Mouse (Mus musculus) stomach, postnatal 0 days (tissue): ENCODE measurements around the gene Cacna2d3. TPM values are rescaled to one million over a fixed set of nuclear protein-coding genes. Genes with fewer than 3 reads are reported as not detected.

ENCODE experiments used
- ATAC-seq: fragments of 200-750 bp; cut with Nextera tagmentation; 2 replicates; pipeline ENCODE4 v1.8.0; 2017; ENCODE audit not compliant: low FRiP score, low TSS enrichment
- DNase-seq: peaks from one replicate; pipeline ENCODE4 v3.0.0-alpha.2; 2016; ENCODE audit warnings: low spot score
- H3K27ac ChIP-seq: fragments of 300-500 bp; sonication (generic); replicated peaks from 2 replicates; pipeline ENCODE4 v1.5.1; 2014; ENCODE audit warnings: mild to moderate bottlenecking, control low read depth
- H3K27me3 ChIP-seq: fragments of 300-500 bp; sonication (generic); 2 replicates; pipeline ENCODE4 v1.6.1; 2014; ENCODE audit warnings: low read length; ENCODE audit not compliant: control insufficient read depth, insufficient read depth
- H3K36me3 ChIP-seq: fragments of 300-500 bp; sonication (generic); 2 replicates; pipeline ENCODE4 v1.6.1; 2014; ENCODE audit warnings: low read length, mixed read lengths; ENCODE audit not compliant: control insufficient read depth, insufficient read depth
- H3K4me1 ChIP-seq: fragments of 300-500 bp; sonication (generic); replicated peaks from 2 replicates; pipeline ENCODE4 v1.6.1; 2014; ENCODE audit warnings: antibody characterized with exemption; ENCODE audit not compliant: control insufficient read depth, insufficient read depth
- H3K4me2 ChIP-seq: fragments of 300-500 bp; sonication (generic); replicated peaks from 2 replicates; pipeline ENCODE4 v1.6.1; 2014; ENCODE audit warnings: low read depth, mild to moderate bottlenecking, control low read depth, moderate library complexity
- H3K4me3 ChIP-seq: fragments of 300-500 bp; sonication (generic); 2 replicates; pipeline ENCODE4 v1.5.1; 2014; ENCODE audit warnings: low read depth, low read length, control low read depth
- H3K9ac ChIP-seq: fragments of 300-500 bp; sonication (generic); 2 replicates; pipeline ENCODE4 v1.6.1; 2014; ENCODE audit warnings: mild to moderate bottlenecking, low read length, control low read depth, mixed read lengths
- H3K9me3 ChIP-seq: fragments of 300-500 bp; sonication (generic); 2 replicates; pipeline ENCODE4 v1.6.1; 2016; ENCODE audit warnings: low read length; ENCODE audit not compliant: control insufficient read depth
- CTCF ChIP-seq: IDR thresholded peaks from 2 replicates; pipeline ENCODE4 v1.5.1; 2016; ENCODE audit warnings: antibody characterized with exemption, low read depth, mild to moderate bottlenecking, moderate library complexity
- EP300 ChIP-seq: optimal IDR thresholded peaks from 2 replicates; pipeline ENCODE3; 2016; ENCODE audit warnings: antibody characterized with exemption
- WGBS: fragments of 180-500 bp; shearing (Covaris S2); extraction: QIAGEN DNeasy Blood & Tissue Kit; methylation state at CpG from one replicate; pipeline ENCODE4 v1.1.7; 2014; 5-methylcytosine and 5-hydroxymethylcytosine counted together
- polyA plus RNA-seq: library from polyadenylated mRNA; unstranded; fragments of >200 nt; fragmentation: Nextera tagmentation; extraction: Ambion mirVana; gene quantifications from 2 replicates; pipeline ENCODE4 v1.2.1, GENCODE M21; 2015

Cacna2d3 gene
- polyA plus RNA-seq, 1 experiment from 2014 or later = 0.98 TPM

DNA sequence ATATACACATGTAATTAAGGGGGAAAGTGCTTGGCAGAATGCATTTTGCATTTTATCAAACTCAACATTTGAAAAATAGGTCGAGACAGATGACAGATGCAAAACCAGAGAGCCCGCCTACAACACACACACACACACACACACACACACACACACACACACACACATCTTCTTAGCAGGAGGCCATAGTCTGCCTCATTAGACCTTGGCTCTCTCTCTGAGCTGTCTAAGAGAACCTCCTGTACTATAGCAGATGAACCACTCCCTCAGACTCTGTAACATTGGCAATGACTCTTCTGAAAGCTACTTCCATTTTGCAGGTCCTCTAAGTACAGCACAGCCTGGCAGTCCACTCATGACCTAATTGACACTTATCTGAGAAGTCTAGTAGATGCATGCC, 330.2 kb downstream of the Cacna2d3 start:
- WGBS = 80% methylated on average over 2 of the region's 2 CpGs
- H3K27me3 ChIP-seq = no peaks in the 10 kb centered on the region
- no peak overlapping the region for H3K4me3 ChIP-seq
- H3K9ac ChIP-seq = no peak overlapping the region
- H3K36me3 ChIP-seq = no peaks in the 10 kb centered on the region
- H3K4me1 ChIP-seq = no peaks in the 10 kb centered on the region
- TF ChIP-seq CTCF (no peak), EP300 (no peak)
- ATAC-seq = no peak
- H3K9me3 ChIP-seq = no peaks in the 10 kb centered on the region
- DNase-seq = no peak
- H3K27ac ChIP-seq = no peak overlapping the region
- H3K4me2 ChIP-seq = no peak overlapping the region

- H3K27ac ChIP-seq = no peak overlapping the region
- no peak for DNase-seq
- TF ChIP-seq EP300 = no peak
- TF ChIP-seq CTCF = no peak
These were observed 333.9 kb downstream of the Cacna2d3 start for GRCm38 (mm10) chr14:29387761-29388160.

DNA sequence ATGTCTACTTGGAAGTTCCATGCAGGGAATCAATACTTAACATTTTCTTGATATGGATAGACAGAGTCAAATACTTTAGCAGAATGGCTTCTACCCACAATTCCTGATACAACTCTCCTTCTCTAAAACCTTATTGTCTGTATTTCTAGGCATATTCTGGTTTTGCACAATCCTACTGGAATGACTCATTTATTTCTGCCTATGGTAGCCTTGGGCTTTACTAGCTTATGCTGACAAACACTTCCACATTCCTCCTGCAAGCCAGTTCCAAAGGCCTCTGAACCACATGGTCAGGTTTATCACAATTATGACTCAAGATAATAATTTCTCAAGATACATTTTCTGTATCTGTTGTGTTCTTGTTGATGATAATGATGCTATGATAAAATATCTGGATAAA, 336.2 kb downstream of the Cacna2d3 start:
- H3K4me1 ChIP-seq = no peaks in the 10 kb centered on the region
- no peak overlapping the region for H3K4me3 ChIP-seq
- H3K27me3 ChIP-seq = no peaks in the 10 kb centered on the region
- DNase-seq (no peak), ATAC-seq (no peak)
- H3K9me3 ChIP-seq = no peaks in the 10 kb centered on the region
- no peak overlapping the region for H3K9ac ChIP-seq
- no peak overlapping the region for H3K27ac ChIP-seq
- no peak overlapping the region for H3K4me2 ChIP-seq
- TF ChIP-seq EP300 = no peak
- TF ChIP-seq CTCF = no peak
- H3K36me3 ChIP-seq = no peaks in the 10 kb centered on the region

More at GRCm38 (mm10) chr14:29387761-29388160, 333.9 kb downstream of the Cacna2d3 start:
- no peaks in the 10 kb centered on the region for H3K4me1 ChIP-seq
- no peak overlapping the region for H3K9ac ChIP-seq
- 66% methylated on average over 3 of the region's 3 CpGs for WGBS
- H3K9me3 ChIP-seq = no peaks in the 10 kb centered on the region
- H3K36me3 ChIP-seq = no peaks in the 10 kb centered on the region
- no peak for ATAC-seq
- no peak overlapping the region for H3K4me3 ChIP-seq
- no peaks in the 10 kb centered on the region for H3K27me3 ChIP-seq
- H3K4me2 ChIP-seq = no peak overlapping the region

DNA sequence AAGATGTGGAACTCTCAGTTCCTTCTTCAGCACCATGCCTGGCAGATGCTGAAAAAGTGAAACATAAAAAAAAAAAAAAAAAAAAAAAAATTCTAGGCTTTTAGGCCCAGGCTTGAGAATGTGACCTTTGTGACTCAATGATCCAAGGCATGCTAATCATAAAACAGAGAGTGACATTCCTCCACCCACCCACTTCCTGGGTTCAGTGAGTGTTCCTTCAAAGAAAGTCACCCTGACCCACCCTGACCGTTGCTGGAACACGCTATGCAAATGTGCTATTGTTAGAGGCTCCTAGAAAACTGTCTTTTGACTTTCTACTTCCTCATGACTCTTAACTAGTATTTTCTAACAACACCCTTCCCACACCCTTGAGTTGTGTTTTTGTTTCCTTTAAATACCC, 338.9 kb downstream of the Cacna2d3 start:
- Histone ChIP-seq H3K9me3 (no peaks in the 10 kb centered on the region), H3K4me3 (no peak overlapping the region), H3K27ac (no peak overlapping the region), H3K27me3 (no peaks in the 10 kb centered on the region), H3K9ac (no peak overlapping the region), H3K4me2 (no peak overlapping the region), H3K4me1 (no peaks in the 10 kb centered on the region), H3K36me3 (no peaks in the 10 kb centered on the region)
- ATAC-seq (no peak), DNase-seq (no peak)
- TF ChIP-seq CTCF (no peak), EP300 (no peak)
- 81% methylated on average over 2 of the region's 2 CpGs for WGBS

GRCm38 (mm10) chr14:29366911-29367310, 354.8 kb downstream of the Cacna2d3 start:
- Histone ChIP-seq H3K9me3 (no peaks in the 10 kb centered on the region), H3K9ac (no peak overlapping the region), H3K4me1 (no peaks in the 10 kb centered on the region), H3K4me2 (no peak overlapping the region), H3K36me3 (no peaks in the 10 kb centered on the region), H3K4me3 (no peak overlapping the region), H3K27ac (no peak overlapping the region), H3K27me3 (no peaks in the 10 kb centered on the region)
- 79% methylated on average over 5 of the region's 5 CpGs for WGBS
- DNase-seq (no peak), ATAC-seq (no peak)
- TF ChIP-seq CTCF (no peak), EP300 (no peak)

DNA sequence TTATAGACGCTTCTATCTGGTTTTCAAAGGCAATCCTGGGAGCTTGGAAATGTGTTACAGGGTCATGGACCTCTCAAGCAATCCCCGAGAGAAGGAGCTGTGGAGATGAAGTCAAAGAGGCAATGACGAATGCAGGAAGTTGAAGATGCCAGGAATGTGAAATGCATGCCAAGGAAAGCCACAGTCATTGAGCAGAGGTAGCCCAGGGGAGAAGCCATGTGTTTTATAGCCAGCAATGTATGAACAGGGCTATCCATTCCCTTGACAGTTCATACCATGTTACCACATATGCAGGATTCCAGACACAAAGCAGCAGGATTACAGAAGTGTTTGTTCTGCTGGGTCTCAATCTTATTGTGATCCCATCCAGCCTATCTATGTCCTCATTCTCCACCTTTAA, 359.2 kb downstream of the Cacna2d3 start:
- DNase-seq (no peak), ATAC-seq (no peak)
- no peaks in the 10 kb centered on the region for H3K36me3 ChIP-seq
- no peak overlapping the region for H3K4me3 ChIP-seq
- H3K4me1 ChIP-seq = no peaks in the 10 kb centered on the region
- no peak overlapping the region for H3K9ac ChIP-seq
- no peak overlapping the region for H3K4me2 ChIP-seq
- no peaks in the 10 kb centered on the region for H3K27me3 ChIP-seq
- 45% methylated on average over 3 of the region's 3 CpGs for WGBS
- no peaks in the 10 kb centered on the region for H3K9me3 ChIP-seq
- no peak for TF ChIP-seq CTCF
- no peak for TF ChIP-seq EP300
- H3K27ac ChIP-seq = no peak overlapping the region
